Mouse (Mus musculus) kidney, postnatal 36 days (tissue): ENCODE results near the gene Rnf40.
"Not testable (repeated sequence)": the region's sequence is repeated elsewhere in the genome, so short reads cannot be mapped to it uniquely, and the experiment has no call there.

Experiments used
- DNase-seq, 2 experiments: peaks; one replicate each; pipeline ENCODE4 v3.0.0; 2021 to 2022; ENCODE audit warnings: mixed read lengths in 2 of 2

The Rnf40 gene

GRCm38 (mm10) chr7:127604256-127604655, 15.7 kb downstream of the Rnf40 start:
- no peak for DNase-seq

- no peak for DNase-seq
Measured at GRCm38 (mm10) chr7:127607150-127607549, 18.6 kb downstream of the Rnf40 start.

- DNase-seq = no peak
Measured at GRCm38 (mm10) chr7:127611011-127611410, 22.4 kb downstream of the Rnf40 start.

GRCm38 (mm10) chr7:127611561-127611960, 23.0 kb downstream of the Rnf40 start:
- DNase-seq = no peak

- peak; percentile 44 for DNase-seq
Measured at GRCm38 (mm10) chr7:127613501-127613900, 24.9 kb downstream of the Rnf40 start.

- peak; percentile 27 to 41 for DNase-seq
Measured at GRCm38 (mm10) chr7:127614091-127614490, 25.5 kb downstream of the Rnf40 start.

- DNase-seq = peak; percentile 69 to 87
Measured at GRCm38 (mm10) chr7:127614511-127614890, 25.9 kb downstream of the Rnf40 start.

- DNase-seq = peak; percentile 72 to 76
Measured at GRCm38 (mm10) chr7:127614891-127615843, 26.6 kb downstream of the Rnf40 start, which contains the start of gene Zfp629. Zfp629 (minus strand) TSS chr7:127615797.

- DNase-seq = no peak
Measured at GRCm38 (mm10) chr7:127616336-127616735, 27.8 kb downstream of the Rnf40 start.

- no peak for DNase-seq
Measured at GRCm38 (mm10) chr7:127616881-127617280, 28.3 kb downstream of the Rnf40 start.

- DNase-seq = no peak
Measured at GRCm38 (mm10) chr7:127617962-127618361, 29.4 kb downstream of the Rnf40 start.

- not testable (repeated sequence) for DNase-seq
Measured at GRCm38 (mm10) chr7:127618402-127618801, 29.8 kb downstream of the Rnf40 start.

- no peak for DNase-seq
Measured at GRCm38 (mm10) chr7:127626039-127626438, 37.5 kb downstream of the Rnf40 start.

- DNase-seq = no peak
Measured at GRCm38 (mm10) chr7:127626471-127626870, 37.9 kb downstream of the Rnf40 start.

GRCm38 (mm10) chr7:127628646-127629045, 40.1 kb downstream of the Rnf40 start:
- no peak for DNase-seq

GRCm38 (mm10) chr7:127631416-127631815, 42.8 kb downstream of the Rnf40 start:
- no peak for DNase-seq

GRCm38 (mm10) chr7:127636963-127637362, 48.4 kb downstream of the Rnf40 start:
- peak; percentile 77 to 88 for DNase-seq

GRCm38 (mm10) chr7:127641260-127641659, 52.7 kb downstream of the Rnf40 start:
- no peak for DNase-seq

- DNase-seq = no peak
Measured at GRCm38 (mm10) chr7:127642254-127642653, 53.7 kb downstream of the Rnf40 start.

GRCm38 (mm10) chr7:127646363-127646762, 57.8 kb downstream of the Rnf40 start:
- no peak for DNase-seq

GRCm38 (mm10) chr7:127647576-127647975, 59.0 kb downstream of the Rnf40 start:
- peak in 1 of 2 experiments; percentile 36 for DNase-seq

GRCm38 (mm10) chr7:127648516-127649201, 60.1 kb downstream of the Rnf40 start:
- DNase-seq = no peak

- peak in 1 of 2 experiments; percentile 57 for DNase-seq
Measured at GRCm38 (mm10) chr7:127649206-127649605, 60.6 kb downstream of the Rnf40 start.

- DNase-seq = no peak
Measured at GRCm38 (mm10) chr7:127651624-127652023, 63.1 kb downstream of the Rnf40 start.
